Mouse (Mus musculus) CH12.LX (cell line): Measurements from ENCODE around the gene Wnt10b. TPM values are rescaled to one million over a fixed set of nuclear protein-coding genes. Genes with fewer than 3 reads are reported as not detected.

Source experiments
- DNase-seq: peaks from one replicate; pipeline ENCODE4 v3.0.0-alpha.2; 2013; ENCODE audit errors: extremely low read depth
- H3K27ac ChIP-seq: 2 replicates; pipeline ENCODE4 v1.5.1; 2012; ENCODE audit warnings: low read depth, mild to moderate bottlenecking, control low read depth, moderate library complexity; ENCODE audit not compliant: insufficient read depth
- H3K27me3 ChIP-seq: replicated peaks from 2 replicates; pipeline ENCODE3; 2012; ENCODE audit warnings: inconsistent platforms
- H3K36me3 ChIP-seq, 2 experiments: replicated peaks in 1 of 2; 2 replicates each; pipeline versions ENCODE3 to v1.6.1; 2012; ENCODE audit warnings: inconsistent platforms in 1 of 2, low read length in 1 of 2, mild to moderate bottlenecking in 1 of 2, mixed read lengths in 1 of 2, moderate library complexity in 1 of 2; ENCODE audit not compliant: control insufficient read depth in 1 of 2, insufficient read depth in 1 of 2
- H3K4me1 ChIP-seq, 2 experiments: 2 replicates each; pipeline ENCODE4 v1.6.1; 2012; ENCODE audit warnings: inconsistent platforms in 1 of 2, moderate library complexity in 1 of 2; ENCODE audit not compliant: insufficient read depth in 2 of 2, control insufficient read depth in 1 of 2
- H3K4me2 ChIP-seq: 2 replicates; pipeline ENCODE4 v1.6.1; 2012; ENCODE audit warnings: low read depth, mild to moderate bottlenecking, control low read depth; ENCODE audit not compliant: poor library complexity, insufficient read depth, severe bottlenecking
- H3K4me3 ChIP-seq, 3 experiments: fragments of 150-350 bp in 1 of 3; sonication (generic) in 1 of 3; replicated peaks in 1 of 3; 2 replicates each; pipeline versions ENCODE3 to v1.5.1; 2011 to 2012; ENCODE audit warnings: low read depth in 2 of 3, low read length in 2 of 3, mild to moderate bottlenecking in 2 of 3, moderate library complexity in 2 of 3, control low read depth in 1 of 3, improper control_type of control experiment in 1 of 3, inconsistent platforms in 1 of 3, mixed read lengths in 1 of 3; ENCODE audit not compliant: poor library complexity in 1 of 3
- H3K79me2 ChIP-seq: replicated peaks from 2 replicates; pipeline ENCODE4 v1.6.1; 2012; ENCODE audit warnings: mild to moderate bottlenecking, moderate library complexity; ENCODE audit not compliant: control insufficient read depth, poor library complexity, insufficient read depth, severe bottlenecking; ENCODE audit errors: extremely low read depth
- H3K9ac ChIP-seq: 2 replicates; pipeline ENCODE4 v1.6.1; 2012; ENCODE audit warnings: low read depth, mild to moderate bottlenecking, control low read depth, moderate library complexity; ENCODE audit not compliant: insufficient read depth
- H3K9me3 ChIP-seq: replicated peaks from 2 replicates; pipeline ENCODE3; 2012; ENCODE audit warnings: low read length, inconsistent platforms, mixed read lengths
- CHD2 ChIP-seq: IDR thresholded peaks from 2 replicates; pipeline ENCODE4 v1.6.1; 2011; ENCODE audit warnings: low read length, improper control_type of control experiment
- CTCF ChIP-seq, 2 experiments: IDR thresholded peaks in 1 of 2; conservative IDR thresholded peaks in 1 of 2; 2 replicates each; pipeline ENCODE4 v1.5.1; 2011 to 2012; ENCODE audit warnings: low read depth in 2 of 2, low read length in 2 of 2, improper control_type of control experiment in 1 of 2, inconsistent platforms in 1 of 2, mild to moderate bottlenecking in 1 of 2, moderate library complexity in 1 of 2
- E2F4 ChIP-seq: IDR thresholded peaks from 2 replicates; pipeline ENCODE4 v1.6.1; 2011; ENCODE audit warnings: low read depth, low read length, improper control_type of control experiment; ENCODE audit not compliant: insufficient replicate concordance
- ELF1 ChIP-seq: IDR thresholded peaks from 2 replicates; pipeline ENCODE4 v1.6.1; 2014; ENCODE audit warnings: low read depth, mild to moderate bottlenecking, inconsistent platforms, low read length, improper control_type of control experiment
- EP300 ChIP-seq: IDR thresholded peaks from 2 replicates; pipeline ENCODE4 v1.6.1; 2011; ENCODE audit warnings: low read length, improper control_type of control experiment
- ETS1 ChIP-seq: conservative IDR thresholded peaks from 2 replicates; pipeline ENCODE4 v1.6.1; 2012; ENCODE audit warnings: low read depth, mild to moderate bottlenecking, inconsistent platforms, low read length, improper control_type of control experiment, moderate library complexity
- JUND ChIP-seq: conservative IDR thresholded peaks from 2 replicates; pipeline ENCODE4 v1.6.1; 2011; ENCODE audit warnings: low read depth, low read length, improper control_type of control experiment
- KAT2A ChIP-seq: IDR thresholded peaks from 2 replicates; pipeline ENCODE4 v1.6.1; 2012; ENCODE audit warnings: low read length, improper control_type of control experiment, inconsistent platforms; ENCODE audit not compliant: insufficient replicate concordance
- MAFK ChIP-seq: IDR thresholded peaks from 2 replicates; pipeline ENCODE4 v1.6.1; 2011; ENCODE audit warnings: low read length, improper control_type of control experiment; ENCODE audit not compliant: insufficient replicate concordance
- MAZ ChIP-seq: IDR thresholded peaks from 2 replicates; pipeline ENCODE4 v1.6.1; 2012; ENCODE audit warnings: low read depth, mild to moderate bottlenecking, inconsistent platforms, low read length, improper control_type of control experiment, moderate library complexity
- MEF2A ChIP-seq: IDR thresholded peaks from 2 replicates; pipeline ENCODE4 v1.6.1; 2014; ENCODE audit warnings: low read depth, mild to moderate bottlenecking, inconsistent platforms, low read length, improper control_type of control experiment, borderline replicate concordance
- MXI1 ChIP-seq: IDR thresholded peaks from 2 replicates; pipeline ENCODE4 v1.6.1; 2011; ENCODE audit warnings: mild to moderate bottlenecking, low read depth, low read length, improper control_type of control experiment
- MYC ChIP-seq: IDR thresholded peaks from 2 replicates; pipeline ENCODE4 v1.6.1; 2011; ENCODE audit warnings: low read depth, mild to moderate bottlenecking, improper control_type of control experiment, low read length
- POLR2AphosphoS2 ChIP-seq: IDR thresholded peaks from 2 replicates; pipeline ENCODE4 v1.6.1; 2011; ENCODE audit warnings: low read depth, low read length, improper control_type of control experiment
- SIN3A ChIP-seq: IDR thresholded peaks from 2 replicates; pipeline ENCODE4 v1.6.1; 2012; ENCODE audit warnings: low read length, improper control_type of control experiment, inconsistent platforms
- SMC3 ChIP-seq: IDR thresholded peaks from 2 replicates; pipeline ENCODE4 v1.6.1; 2011; ENCODE audit warnings: low read depth, low read length, improper control_type of control experiment
- TBP ChIP-seq: conservative IDR thresholded peaks from 2 replicates; pipeline ENCODE4 v1.6.1; 2011; ENCODE audit warnings: low read depth, low read length, improper control_type of control experiment
- ZKSCAN1 ChIP-seq: IDR thresholded peaks from 2 replicates; pipeline ENCODE4 v1.6.1; 2012; ENCODE audit warnings: low read depth, inconsistent platforms, low read length, improper control_type of control experiment, borderline replicate concordance
- ZMIZ1 ChIP-seq: IDR thresholded peaks from 2 replicates; pipeline ENCODE4 v1.6.1; 2012; ENCODE audit warnings: low read depth, mild to moderate bottlenecking, inconsistent platforms, low read length, improper control_type of control experiment
- ZNF384 ChIP-seq: IDR thresholded peaks from 2 replicates; pipeline ENCODE4 v1.6.1; 2012; ENCODE audit warnings: low read depth, low read length, improper control_type of control experiment, inconsistent platforms
- dilution Hi-C: fragments of 300-500 bp; cut with MboI; formaldehyde crosslinking; loops from 2 replicates; pipeline ENCODE4 v1.14.3; 2020; ENCODE audit warnings: low sequenced_read_pairs; ENCODE audit not compliant: extremely low pct_unique_long_range_greater_than_20kb, extremely low pct_ligation_motif_present
- in situ Hi-C: fragments of 300-500 bp; cut with MboI; formaldehyde crosslinking; loops from 3 replicates; pipeline ENCODE4 v1.14.3; 2019; ENCODE audit warnings: low sequenced_read_pairs, low pct_ligation_motif_present, low pct_unique_long_range_greater_than_20kb, mixed read lengths
- polyA plus RNA-seq: library from polyadenylated mRNA; unstranded; fragments of >175 nt; gene quantifications from 2 replicates; pipeline ENCODE4 v1.2.1, GENCODE M21; 2012; ENCODE audit warnings: low read depth; ENCODE audit not compliant: insufficient read length
- total RNA-seq, 2 experiments: library from RNA; depleted of rRNA; stranded (reverse); fragments of 300-350 nt in 1 of 2; fragments of >200 nt in 1 of 2; gene quantifications; 2 replicates each; pipeline ENCODE4 v1.2.3; 2012 to 2014

Wnt10b gene
- total and polyA plus RNA-seq, 3 experiments, result 25.4 to 64.4 (median 56.2) TPM

DNA sequence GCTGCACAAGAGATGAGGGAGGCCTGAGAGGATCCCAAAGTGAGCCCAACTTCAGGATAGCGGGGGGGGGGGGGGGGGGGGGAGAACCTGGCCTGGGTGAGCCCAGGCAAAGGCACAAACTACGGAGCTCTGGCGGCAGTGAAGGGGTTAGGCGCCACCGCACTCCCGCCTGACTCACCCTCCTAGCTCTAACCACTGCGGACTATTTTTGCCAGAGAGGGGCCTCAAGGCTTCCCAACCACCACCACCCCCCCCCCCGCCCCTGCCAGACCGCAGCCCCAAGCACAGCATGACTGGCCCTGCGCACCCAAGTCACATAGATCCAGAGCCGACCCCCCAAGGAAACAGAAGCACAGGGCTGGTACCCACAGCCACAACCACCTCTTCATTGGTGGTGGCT is 856 bp upstream of the Wnt10b start:
- H3K4me2 ChIP-seq, result no peak overlapping the region
- no peak overlapping the region for H3K27ac ChIP-seq
- peaks cover 15 to 52% of the 10 kb centered on the region in 2 experiments for H3K4me1 ChIP-seq
- no peaks in the 10 kb centered on the region for H3K79me2 ChIP-seq
- peaks cover 2% of the 10 kb centered on the region for H3K27me3 ChIP-seq
- H3K4me3 ChIP-seq, result peak overlapping the region in 1 of 3 experiments; percentile 62
- H3K9ac ChIP-seq, result no peak overlapping the region
- DNase-seq, result peak; percentile 50
- in situ Hi-C loops, result no loop called here
- peaks cover 0 to 8% of the 10 kb centered on the region in 2 experiments for H3K36me3 ChIP-seq
- no peaks in the 10 kb centered on the region for H3K9me3 ChIP-seq
- no peak for TF ChIP-seq MEF2A
- no peak for TF ChIP-seq ZNF384
- TF ChIP-seq ZMIZ1, result no peak
- TF ChIP-seq MXI1, result no peak
- TF ChIP-seq TBP, result no peak
- TF ChIP-seq JUND, result no peak
- dilution Hi-C loops, result no loop called here

DNA sequence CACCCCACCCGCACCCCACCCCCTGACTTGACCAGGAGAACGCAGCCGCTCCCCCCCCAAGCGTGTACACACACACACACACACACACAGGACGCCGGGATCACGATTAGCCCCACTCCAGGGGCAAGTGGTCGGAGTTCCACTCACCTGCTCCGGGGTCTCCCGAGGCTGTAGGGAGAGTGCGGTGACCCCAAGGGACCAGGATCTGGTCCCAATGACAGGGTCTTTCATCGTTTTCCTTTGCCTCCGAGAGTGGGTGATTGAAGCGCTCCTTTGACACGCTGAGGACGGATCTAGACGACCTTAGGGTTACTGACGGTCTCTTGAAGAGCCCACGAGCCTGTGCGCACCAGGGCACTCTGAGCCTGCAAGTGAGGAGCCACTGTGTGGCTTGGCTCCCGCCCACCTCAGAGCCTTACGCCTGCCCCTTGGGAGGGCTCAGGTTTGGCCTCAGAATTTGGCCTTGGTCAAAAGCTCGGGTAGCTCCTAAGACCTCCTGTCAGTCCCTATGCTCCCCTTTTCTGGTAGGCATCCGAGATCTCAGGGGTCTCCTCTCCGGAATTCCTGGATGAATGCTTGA is 331 bp upstream of the Wnt10b start:
- dilution Hi-C loops, result no loop called here

More for the DNA sequence above, 331 bp upstream of the Wnt10b start:
- peak; percentile 49 for DNase-seq
- H3K36me3 ChIP-seq, result peaks cover 0 to 11% of the 10 kb centered on the region in 2 experiments
- peaks cover 15 to 55% of the 10 kb centered on the region in 2 experiments for H3K4me1 ChIP-seq
- H3K27ac ChIP-seq, result no peak overlapping the region
- TF ChIP-seq SIN3A, result no peak
- TF ChIP-seq ELF1, result no peak
- no peak for TF ChIP-seq MAFK
- no peak for TF ChIP-seq EP300
- no peak for TF ChIP-seq CHD2
- no peak for TF ChIP-seq ZMIZ1
- TF ChIP-seq POLR2AphosphoS2, result no peak
- TF ChIP-seq ZKSCAN1, result no peak
- TF ChIP-seq MXI1, result no peak; the same call in 1 of the 2 replicates
- TF ChIP-seq E2F4, result no peak
- TF ChIP-seq ETS1, result no peak
- TF ChIP-seq KAT2A, result no peak
- TF ChIP-seq MAZ, result no peak
- TF ChIP-seq SMC3, result no peak
- TF ChIP-seq CTCF (conservative IDR thresholded peaks at IDR 0.05 in 1 of 2, IDR thresholded peaks at IDR 0.05 in 1 of 2; ENCODE audit: low read depth in 2 of 2, low read length in 2 of 2), result no peak
- no peak for TF ChIP-seq MYC
- TF ChIP-seq, all 38 proteins: peak for 0
- no peaks in the 10 kb centered on the region for H3K79me2 ChIP-seq
- H3K9ac ChIP-seq, result 0 out of 2 replicates have a peak overlapping the region, but pooled peaks have one; percentile 10
- no peaks in the 10 kb centered on the region for H3K9me3 ChIP-seq
- peaks cover 2% of the 10 kb centered on the region for H3K27me3 ChIP-seq
- H3K4me3 ChIP-seq, result peak overlapping the region in 2 of 3 experiments; percentile 32 to 62
- in situ Hi-C loops, result no loop called here
- peak overlapping the region; percentile 45; the same call in 1 of the 2 replicates for H3K4me2 ChIP-seq
